Comparison of ENCODE assay signal across 24 mouse cellular contexts in genomic region chr1:132189231-132189630, GRCm38 (mm10). TPM values are rescaled to one million over a fixed set of nuclear protein-coding genes. Genes with fewer than 3 reads are reported as not detected.
DNase-seq lines count a peak whose midpoint lies in the region; ATAC-seq and TF ChIP-seq lines count a peak whose summit lies in the region.
"Had no signal": no experiment of that assay in that cellular context is flagged by ENCODE, and none has a peak within 500 bp of the region (broad histone marks: within the 10 kb centered on the region; RNA-seq: fewer than 3 reads in every experiment).

No protein-coding gene starts in this region.

- H3K9me3 ChIP-seq in forebrain, embryonic 12.5 days, result no peaks in the 10 kb centered on the region
- no peaks in the 10 kb centered on the region for H3K9me3 ChIP-seq in hindbrain, embryonic 10.5 days
- H3K9me3 ChIP-seq in midbrain, embryonic 10.5 days (replicated peaks), result no peaks in the 10 kb centered on the region
- no peaks in the 10 kb centered on the region for H3K9me3 ChIP-seq in neural tube, embryonic 13.5 days
- H3K9me3 ChIP-seq: heart, embryonic 10.5 days; limb, embryonic 12.5 days; stomach, embryonic 15.5 days had no signal

- no peak for TF ChIP-seq POLR2A in heart, adult 2 months (IDR thresholded peaks at IDR 0.05; ENCODE audit: insufficient read depth, low read depth, low read length)

- intact Hi-C loops in left cerebral cortex, postnatal 25 days (cut with DNase I), result no loop called here
- intact Hi-C loops in heart, adult 2 months (cut with DNase I), result no loop called here

- 0 out of 2 replicates have a peak overlapping the region, but pooled peaks have one; percentile 91 for H3K4me3 ChIP-seq in forebrain, embryonic 12.5 days (replicated peaks)
- peak overlapping the region; percentile 91 for H3K4me3 ChIP-seq in hindbrain, embryonic 10.5 days
- peak overlapping the region; percentile 86 for H3K4me3 ChIP-seq in midbrain, embryonic 10.5 days
- no peak overlapping the region for H3K4me3 ChIP-seq in neural tube, embryonic 13.5 days
- no peak overlapping the region for H3K4me3 ChIP-seq in heart, adult 2 months
- H3K4me3 ChIP-seq: myocyte had no signal

- H3K4me1 ChIP-seq in forebrain, embryonic 12.5 days, result peaks cover 40% of the 10 kb centered on the region
- H3K4me1 ChIP-seq in hindbrain, embryonic 10.5 days (replicated peaks), result peaks cover 74% of the 10 kb centered on the region
- H3K4me1 ChIP-seq in midbrain, embryonic 10.5 days, result peaks cover 67% of the 10 kb centered on the region
- H3K4me1 ChIP-seq in neural tube, embryonic 13.5 days (replicated peaks), result peaks cover 45% of the 10 kb centered on the region
- no peaks in the 10 kb centered on the region for H3K4me1 ChIP-seq in heart, adult 2 months (ENCODE audit: control insufficient read depth, insufficient read depth, low read length)

- no peaks in the 10 kb centered on the region for H3K36me3 ChIP-seq in forebrain, embryonic 12.5 days (replicated peaks)
- 0 out of 2 replicates have a peak, but pooled peaks cover under 1% of the 10 kb centered on the region for H3K36me3 ChIP-seq in hindbrain, embryonic 10.5 days
- peaks cover 10% of the 10 kb centered on the region for H3K36me3 ChIP-seq in midbrain, embryonic 10.5 days
- no peaks in the 10 kb centered on the region for H3K36me3 ChIP-seq in neural tube, embryonic 13.5 days
- no peaks in the 10 kb centered on the region for H3K36me3 ChIP-seq in heart, adult 2 months (ENCODE audit: control insufficient read depth, insufficient read depth, low read length)
- H3K36me3 ChIP-seq: heart, embryonic 10.5 days; limb, embryonic 12.5 days; stomach, embryonic 15.5 days had no signal

- H3K9ac ChIP-seq in forebrain, embryonic 12.5 days, result peak overlapping the region; percentile 100; the same call in 1 of the 2 replicates
- peak overlapping the region; percentile 97; the same call in 1 of the 2 replicates for H3K9ac ChIP-seq in neural tube, embryonic 13.5 days
- no peak overlapping the region for H3K9ac ChIP-seq in heart, adult 2 months (ENCODE audit: low read depth, low read length)
- H3K9ac ChIP-seq: limb, embryonic 12.5 days; liver, embryonic 14.5 days; stomach, embryonic 15.5 days had no signal

- no peak for TF ChIP-seq EP300 in heart, adult 2 months (IDR thresholded peaks at IDR 0.05; ENCODE audit: insufficient read depth, low read depth, low read length)

- ATAC-seq in forebrain, embryonic 12.5 days (ENCODE audit: low FRiP score), result no peak
- no peak for ATAC-seq in neural tube, embryonic 13.5 days (ENCODE audit: low read depth)

- H3K27me3 ChIP-seq in forebrain, embryonic 12.5 days, result peaks cover 17% of the 10 kb centered on the region; the same call in 1 of the 2 replicates
- H3K27me3 ChIP-seq in hindbrain, embryonic 10.5 days (ENCODE audit: insufficient read depth, poor library complexity, severe bottlenecking), result peaks cover 68% of the 10 kb centered on the region
- H3K27me3 ChIP-seq in midbrain, embryonic 10.5 days (ENCODE audit: low read depth, poor library complexity, severe bottlenecking), result peaks cover 64% of the 10 kb centered on the region
- peaks cover 22% of the 10 kb centered on the region for H3K27me3 ChIP-seq in neural tube, embryonic 13.5 days
- peaks cover 25% of the 10 kb centered on the region for H3K27me3 ChIP-seq in heart, adult 2 months (ENCODE audit: control insufficient read depth, insufficient read depth, low read length)

- WGBS in forebrain, embryonic 12.5 days, result 34% methylated on average over 4 of the region's 4 CpGs
- 44% methylated on average over 4 of the region's 4 CpGs for WGBS in hindbrain, embryonic 10.5 days
- WGBS in midbrain, embryonic 10.5 days, result 55% methylated on average over 4 of the region's 4 CpGs
- WGBS in neural tube, embryonic 13.5 days, result 35% methylated on average over 4 of the region's 4 CpGs
- 36% methylated on average over 4 of the region's 4 CpGs for WGBS in heart, adult 2 months

- 0 out of 2 replicates have a peak overlapping the region, but pooled peaks have one; percentile 99 for H3K27ac ChIP-seq in forebrain, embryonic 12.5 days
- H3K27ac ChIP-seq in hindbrain, embryonic 10.5 days, result peak overlapping the region; percentile 100
- H3K27ac ChIP-seq in midbrain, embryonic 10.5 days (replicated peaks), result peak overlapping the region; percentile 100
- H3K27ac ChIP-seq in neural tube, embryonic 13.5 days (replicated peaks), result peak overlapping the region; percentile 100
- no peak overlapping the region for H3K27ac ChIP-seq in heart, adult 2 months
- H3K27ac ChIP-seq: heart, embryonic 10.5 days; left cerebral cortex, adult 2 months; limb, embryonic 12.5 days; liver, embryonic 14.5 days; stomach, embryonic 15.5 days had no signal

- peak overlapping the region; percentile 71 for H3K4me2 ChIP-seq in forebrain, embryonic 12.5 days
- H3K4me2 ChIP-seq in neural tube, embryonic 13.5 days, result peak overlapping the region; percentile 86

- H3K79me2 ChIP-seq in heart, adult 2 months (replicated peaks; ENCODE audit: control insufficient read depth, insufficient read depth, low read length), result no peaks in the 10 kb centered on the region

- no peak for TF ChIP-seq CTCF in heart, adult 2 months (IDR thresholded peaks at IDR 0.05)

- DNase-seq in hindbrain, embryonic 10.5 days (ENCODE audit: low spot score), result no peak
- DNase-seq in midbrain, embryonic 10.5 days (ENCODE audit: low spot score), result no peak
- no peak for DNase-seq in kidney, postnatal 10 days
- no peak for DNase-seq in left cerebral cortex, postnatal 25 days (ENCODE audit: low spot score in 2 of 2)
- DNase-seq in heart, adult 2 months, result no peak
- DNase-seq: cerebellum, adult 9-10 months; embryo, embryonic 11 days; gastrocnemius, postnatal 14 days; spleen, adult 18-20 months had no signal

RNA-seq across cellular contexts. Expression of gene Lemd1, which starts 2.0 kb away (rescaled TPM):
- 12.3 and 14.7 TPM in 2 replicates for polyA plus RNA-seq in forebrain, embryonic 12.5 days (2016; fragmentation: Nextera tagmentation; extraction: Ambion mirVana)
- polyA plus RNA-seq in hindbrain, embryonic 10.5 days (2016; fragmentation: Nextera tagmentation; extraction: Ambion mirVana), result 2.6 and 7.7 TPM in 2 replicates
- polyA plus RNA-seq in midbrain, embryonic 10.5 days (2016; fragmentation: Nextera tagmentation; extraction: Ambion mirVana), result 6.2 and 8.4 TPM in 2 replicates
- polyA plus RNA-seq in neural tube, embryonic 13.5 days (2015; fragmentation: Nextera tagmentation; extraction: Ambion mirVana), result 19.1 and 22.6 TPM in 2 replicates
- 1 to 10 TPM; 4.2 to 7.3 TPM for total RNA-seq in left cerebral cortex, postnatal 25 days (2021)
- not detected for total RNA-seq in heart, adult 2 months (2021)
- 0.20 TPM in 1 of 2 replicates, not detected in the other for polyA plus RNA-seq in heart, adult 2 months (2012; rRNA removed)
- total RNA-seq: gastrocnemius, postnatal 14 days; heart, postnatal 14 days; megakaryocyte, adult 5-6 weeks had no signal
- polyA plus RNA-seq: intestine, embryonic 16.5 days; liver, embryonic 14.5 days had no signal

RNA-seq across cellular contexts. Expression of gene AC124108.1, which starts 2.0 kb away (rescaled TPM):
- polyA plus RNA-seq in forebrain, embryonic 12.5 days (2016; fragmentation: Nextera tagmentation; extraction: Ambion mirVana), result 5.0 and 5.7 TPM in 2 replicates
- 1.6 and 2.8 TPM in 2 replicates for polyA plus RNA-seq in hindbrain, embryonic 10.5 days (2016; fragmentation: Nextera tagmentation; extraction: Ambion mirVana)
- polyA plus RNA-seq in midbrain, embryonic 10.5 days (2016; fragmentation: Nextera tagmentation; extraction: Ambion mirVana), result 2.3 and 4.0 TPM in 2 replicates
- 2.7 and 3.5 TPM in 2 replicates for polyA plus RNA-seq in neural tube, embryonic 13.5 days (2015; fragmentation: Nextera tagmentation; extraction: Ambion mirVana)
- total RNA-seq in left cerebral cortex, postnatal 25 days (2021), result 1 to 10 TPM; 4.7 to 5.8 TPM
- total RNA-seq in heart, adult 2 months (2021), result under 1 TPM in 1 of 2 experiments, not detected in 1; 0.05 TPM
- polyA plus RNA-seq in heart, adult 2 months (2012; rRNA removed), result 0.06 TPM in 1 of 2 replicates, not detected in the other
- total RNA-seq: gastrocnemius, postnatal 14 days; heart, postnatal 14 days; megakaryocyte, adult 5-6 weeks had no signal
- polyA plus RNA-seq: heart, embryonic 10.5 days; liver, embryonic 14.5 days had no signal

RNA-seq across cellular contexts. Expression of gene Gm10188, which starts 40.3 kb away (rescaled TPM):
- 0.38 and 0.59 TPM in 2 replicates for polyA plus RNA-seq in forebrain, embryonic 12.5 days (2016; fragmentation: Nextera tagmentation; extraction: Ambion mirVana)
- 0.24 and 0.31 TPM in 2 replicates for polyA plus RNA-seq in hindbrain, embryonic 10.5 days (2016; fragmentation: Nextera tagmentation; extraction: Ambion mirVana)
- polyA plus RNA-seq in midbrain, embryonic 10.5 days (2016; fragmentation: Nextera tagmentation; extraction: Ambion mirVana), result 0.23 and 0.46 TPM in 2 replicates
- polyA plus RNA-seq in neural tube, embryonic 13.5 days (2015; fragmentation: Nextera tagmentation; extraction: Ambion mirVana), result not detected in 2 replicates
- not detected for total RNA-seq in left cerebral cortex, postnatal 25 days (2021)
- total RNA-seq in heart, adult 2 months (2021), result not detected
- not detected in 2 replicates for polyA plus RNA-seq in heart, adult 2 months (2012; rRNA removed)
- total RNA-seq: adrenal gland, postnatal 4 days; ES-E14; gastrocnemius, postnatal 14 days; heart, postnatal 14 days; left cerebral cortex, adult 2 months; megakaryocyte, adult 5-6 weeks had no signal
- polyA plus RNA-seq: heart, embryonic 10.5 days; intestine, embryonic 16.5 days; kidney, embryonic 16.5 days; limb, embryonic 12.5 days; liver, embryonic 14.5 days; lung, embryonic 16.5 days; myocyte; stomach, embryonic 15.5 days had no signal

RNA-seq across cellular contexts. Expression of gene Cdk18, which starts 49.7 kb away (rescaled TPM):
- 0.56 and 1.0 TPM in 2 replicates for polyA plus RNA-seq in forebrain, embryonic 12.5 days (2016; fragmentation: Nextera tagmentation; extraction: Ambion mirVana)
- 2.1 and 2.2 TPM in 2 replicates for polyA plus RNA-seq in hindbrain, embryonic 10.5 days (2016; fragmentation: Nextera tagmentation; extraction: Ambion mirVana)
- polyA plus RNA-seq in midbrain, embryonic 10.5 days (2016; fragmentation: Nextera tagmentation; extraction: Ambion mirVana), result 0.68 and 0.72 TPM in 2 replicates
- polyA plus RNA-seq in neural tube, embryonic 13.5 days (2015; fragmentation: Nextera tagmentation; extraction: Ambion mirVana), result 0.11 and 0.47 TPM in 2 replicates
- 10 to 100 TPM; 26.9 to 28.7 TPM for total RNA-seq in left cerebral cortex, postnatal 25 days (2021)
- total RNA-seq in heart, adult 2 months (2021), result 10 to 100 TPM; 14.0 to 15.8 TPM
- 20.9 and 25.1 TPM in 2 replicates for polyA plus RNA-seq in heart, adult 2 months (2012; rRNA removed)
- total RNA-seq: megakaryocyte, adult 5-6 weeks had no signal

Comparison
In these comparisons a context has a peak if more than half of its experiments do, and no peak if none do; other contexts are left out.
1. H3K4me3 ChIP-seq: peak in forebrain, embryonic 12.5 days (single experiment), hindbrain, embryonic 10.5 days (single experiment) and midbrain, embryonic 10.5 days (single experiment); none in neural tube, embryonic 13.5 days (single experiment) and heart, adult 2 months (single experiment).